Mouse (Mus musculus): ENCODE data around the gene Slc9a3r2.

- TF ChIP-seq CHD2 (IDR thresholded peaks at IDR 0.05; ENCODE audit: low read depth, low read length) (no peak), ZC3H11A (IDR thresholded peaks at IDR 0.05; ENCODE audit: borderline replicate concordance, low read depth, low read length) (no peak)
Measured at GRCm38 (mm10) chr17:24610711-24611110, 39.4 kb downstream of the Slc9a3r2 start.

All from ES-E14 (cell line).